Mouse (Mus musculus) myocyte (in vitro differentiated cells): ENCODE measurements around the gene Krt83. TPM values are rescaled to one million over a fixed set of nuclear protein-coding genes. Genes with fewer than 3 reads are reported as not detected.

Experiments used
- H3K27me3 ChIP-seq: one replicate; pipeline ENCODE4 v1.6.1; 2011; ENCODE audit not compliant: control insufficient read depth, insufficient read depth, insufficient read length
- H3K36me3 ChIP-seq: one replicate; pipeline ENCODE4 v1.6.1; 2011; ENCODE audit not compliant: control insufficient read depth, insufficient read depth
- H3K4me2 ChIP-seq: one replicate; pipeline ENCODE4 v1.6.1; 2011; ENCODE audit warnings: low read depth, control low read depth
- H3K4me3 ChIP-seq: one replicate; pipeline ENCODE4 v1.5.1; 2011; ENCODE audit warnings: mild to moderate bottlenecking, control low read depth, moderate library complexity
- H3K79me2 ChIP-seq: one replicate; pipeline ENCODE4 v1.6.1; 2011; ENCODE audit not compliant: control insufficient read depth, insufficient read depth
- H3ac ChIP-seq: one replicate; pipeline ENCODE4 v1.6.1; 2011; ENCODE audit not compliant: control insufficient read depth, insufficient read length
- CEBPB ChIP-seq: IDR thresholded peaks from 2 replicates; pipeline ENCODE4 v1.6.1; 2011; ENCODE audit warnings: mild to moderate bottlenecking, moderate library complexity; ENCODE audit not compliant: poor library complexity, insufficient read depth, severe bottlenecking
- E2F4 ChIP-seq: IDR thresholded peaks from one replicate; pipeline ENCODE4 v1.6.1; 2011; ENCODE audit warnings: mild to moderate bottlenecking, control low read depth, moderate library complexity; ENCODE audit not compliant: insufficient read depth
- MAX ChIP-seq: IDR thresholded peaks from one replicate; pipeline ENCODE4 v1.6.1; 2011; ENCODE audit warnings: low read depth, mild to moderate bottlenecking, control low read depth
- MYOD1 ChIP-seq, 3 experiments: IDR thresholded peaks; one replicate each; pipeline ENCODE4 v1.6.1; 2011; ENCODE audit warnings: control low read depth in 2 of 3, low read depth in 2 of 3, mild to moderate bottlenecking in 2 of 3, moderate library complexity in 1 of 3; ENCODE audit not compliant: insufficient read length in 2 of 3, control insufficient read depth in 1 of 3
- MYOG ChIP-seq, 3 experiments: IDR thresholded peaks; one replicate each; pipeline ENCODE4 v1.6.1; 2011; ENCODE audit warnings: control low read depth in 2 of 3, low read depth in 2 of 3, mild to moderate bottlenecking in 2 of 3; ENCODE audit not compliant: insufficient read length in 2 of 3, control insufficient read depth in 1 of 3, insufficient read depth in 1 of 3
- POLR2A ChIP-seq: IDR thresholded peaks from one replicate; pipeline ENCODE4 v1.6.1; 2011; ENCODE audit warnings: low read depth, mild to moderate bottlenecking, control low read depth, moderate library complexity; ENCODE audit not compliant: insufficient read length
- POLR2AphosphoS2 ChIP-seq: IDR thresholded peaks from one replicate; pipeline ENCODE4 v1.6.1; 2011; ENCODE audit warnings: low read depth, control low read depth; ENCODE audit not compliant: insufficient read length
- REST ChIP-seq: IDR thresholded peaks from one replicate; pipeline ENCODE4 v1.6.1; 2011; ENCODE audit warnings: mild to moderate bottlenecking, control low read depth, moderate library complexity; ENCODE audit not compliant: insufficient read depth, insufficient read length
- SRF ChIP-seq: IDR thresholded peaks from one replicate; pipeline ENCODE4 v1.6.1; 2011; ENCODE audit warnings: low read depth; ENCODE audit not compliant: control insufficient read depth, insufficient read length
- TCF12 ChIP-seq: IDR thresholded peaks from one replicate; pipeline ENCODE4 v1.6.1; 2011; ENCODE audit warnings: mild to moderate bottlenecking, control low read depth; ENCODE audit not compliant: poor library complexity, insufficient read depth, severe bottlenecking
- TCF3 ChIP-seq: IDR thresholded peaks from one replicate; pipeline ENCODE4 v1.6.1; 2011; ENCODE audit warnings: low read depth, control low read depth; ENCODE audit not compliant: insufficient read length
- USF1 ChIP-seq: IDR thresholded peaks from one replicate; pipeline ENCODE4 v1.6.1; 2011; ENCODE audit warnings: low read depth, mild to moderate bottlenecking, control low read depth, moderate library complexity
- polyA plus RNA-seq: library from polyadenylated mRNA; unstranded; fragments of >200 nt; fragmentation: generic; extraction: Trizol; gene quantifications from one replicate; pipeline ENCODE4 v1.2.1, GENCODE M21; 2012; ENCODE audit warnings: missing spikeins

Krt83 gene
- polyA plus RNA-seq, 1 experiment = not detected

- peaks cover 43% of the 10 kb centered on the region for H3K27me3 ChIP-seq
- TF ChIP-seq E2F4 (no peak), MAX (no peak), REST (no peak), POLR2AphosphoS2 (no peak), MYOG (IDR thresholded peaks at IDR 0.05; ENCODE audit: control insufficient read depth in 1 of 3, insufficient read depth in 1 of 3, insufficient read length in 2 of 3, low read depth in 2 of 3) (no peak), TCF12 (no peak), SRF (no peak), CEBPB (no peak), MYOD1 (IDR thresholded peaks at IDR 0.05; ENCODE audit: control insufficient read depth in 1 of 3, insufficient read length in 2 of 3, low read depth in 2 of 3) (no peak), USF1 (no peak), POLR2A (no peak), TCF3 (no peak)
- H3K4me3 ChIP-seq = no peak overlapping the region
- no peak overlapping the region for H3ac ChIP-seq
- no peaks in the 10 kb centered on the region for H3K36me3 ChIP-seq
- H3K4me2 ChIP-seq = no peak overlapping the region
- H3K79me2 ChIP-seq = no peaks in the 10 kb centered on the region
Measured at GRCm38 (mm10) chr15:101495266-101495665, 4.0 kb upstream of the Krt83 start.

DNA sequence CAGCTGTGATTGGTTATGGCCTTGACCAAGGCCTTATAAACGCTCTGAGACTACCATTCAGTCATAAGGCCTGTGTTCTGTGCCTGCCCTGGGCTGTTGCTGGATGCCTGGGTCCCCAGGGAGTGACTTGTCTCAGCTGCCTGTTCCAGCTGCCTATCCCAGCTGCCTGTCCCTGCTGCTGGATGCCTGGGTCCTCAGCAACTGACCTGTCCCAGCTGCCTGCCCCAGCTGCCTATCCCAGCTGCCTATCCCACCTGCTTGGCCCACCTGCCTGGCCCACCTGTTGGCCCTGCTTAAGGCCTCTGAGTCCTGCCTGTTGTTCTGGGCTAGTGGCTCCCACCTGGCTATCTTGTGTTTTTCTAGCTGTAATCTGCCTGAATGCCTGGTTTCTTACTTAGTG, 2.9 kb upstream of the Krt83 start:
- TF ChIP-seq REST (no peak), MYOD1 (IDR thresholded peaks at IDR 0.05; ENCODE audit: control insufficient read depth in 1 of 3, insufficient read length in 2 of 3, low read depth in 2 of 3) (peak in 2 of 3 experiments; percentile 35 to 59), TCF12 (no peak), TCF3 (peak; percentile 83), E2F4 (no peak), MYOG (IDR thresholded peaks at IDR 0.05; ENCODE audit: control insufficient read depth in 1 of 3, insufficient read depth in 1 of 3, insufficient read length in 2 of 3, low read depth in 2 of 3) (peak in 2 of 3 experiments; percentile 53 to 74)
- Histone ChIP-seq H3ac (no peak overlapping the region), H3K36me3 (no peaks in the 10 kb centered on the region), H3K79me2 (no peaks in the 10 kb centered on the region), H3K27me3 (peaks cover 54% of the 10 kb centered on the region), H3K4me3 (no peak overlapping the region), H3K4me2 (no peak overlapping the region)

DNA sequence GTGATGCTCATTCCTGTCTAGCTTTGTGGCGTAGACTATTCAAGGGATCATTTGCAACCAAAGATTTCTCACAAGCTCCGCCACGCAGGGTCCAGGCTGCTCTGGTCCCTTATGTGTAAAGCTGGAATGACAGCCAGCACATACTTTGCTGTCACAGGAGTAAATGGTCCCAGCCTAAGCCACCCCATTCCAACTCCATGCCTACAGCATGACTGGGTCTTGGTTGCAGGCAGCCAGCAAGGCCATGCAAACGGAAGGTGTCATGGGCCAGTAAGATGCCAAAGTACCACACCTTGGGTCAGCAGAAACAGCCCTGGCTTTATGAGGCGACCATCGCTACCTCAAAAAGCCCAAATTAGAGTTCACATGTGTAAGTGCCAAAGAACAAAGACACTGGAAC, 2.4 kb upstream of the Krt83 start:
- no peaks in the 10 kb centered on the region for H3K79me2 ChIP-seq
- H3K27me3 ChIP-seq = peaks cover 59% of the 10 kb centered on the region
- H3K36me3 ChIP-seq = no peaks in the 10 kb centered on the region
- no peak overlapping the region for H3ac ChIP-seq
- H3K4me2 ChIP-seq = no peak overlapping the region
- TF ChIP-seq MAX = no peak
- TF ChIP-seq E2F4 = no peak
- no peak for TF ChIP-seq USF1
- TF ChIP-seq CEBPB = no peak
- TF ChIP-seq TCF12 = no peak
- TF ChIP-seq POLR2A = no peak
- no peak for TF ChIP-seq MYOG (IDR thresholded peaks at IDR 0.05; ENCODE audit: control insufficient read depth in 1 of 3, insufficient read depth in 1 of 3, insufficient read length in 2 of 3, low read depth in 2 of 3)
- no peak for TF ChIP-seq TCF3
- no peak for TF ChIP-seq SRF
- TF ChIP-seq POLR2AphosphoS2 = no peak
- TF ChIP-seq MYOD1 (IDR thresholded peaks at IDR 0.05; ENCODE audit: control insufficient read depth in 1 of 3, insufficient read length in 2 of 3, low read depth in 2 of 3) = no peak
- no peak for TF ChIP-seq REST
- no peak overlapping the region for H3K4me3 ChIP-seq

DNA sequence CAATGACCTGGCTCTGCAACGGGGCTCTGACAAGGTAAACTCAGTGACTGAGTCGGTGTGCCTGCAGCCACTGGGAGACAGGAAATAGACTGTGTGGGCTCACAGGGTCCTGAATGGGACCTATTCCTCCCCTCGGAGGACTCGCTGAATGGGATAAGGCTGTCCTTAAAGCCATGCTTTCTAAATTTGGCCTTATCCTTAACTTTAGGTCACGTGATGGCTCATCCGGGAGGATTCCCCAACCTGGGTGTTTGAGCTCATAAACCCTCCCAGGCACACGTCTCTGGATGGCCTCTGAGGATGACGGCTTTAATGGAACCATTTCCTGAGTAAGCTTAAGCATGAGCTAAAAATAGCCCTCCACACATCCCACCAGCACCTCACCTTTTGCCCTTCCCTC, 1.4 kb upstream of the Krt83 start:
- peak; percentile 8 for TF ChIP-seq USF1
- no peak for TF ChIP-seq TCF3

GRCm38 (mm10) chr15:101485911-101486635, 5.2 kb downstream of the Krt83 start:
- no peaks in the 10 kb centered on the region for H3K36me3 ChIP-seq

More for the DNA sequence above, 1.4 kb upstream of the Krt83 start:
- no peak overlapping the region for H3K4me2 ChIP-seq
- peaks cover 68% of the 10 kb centered on the region for H3K27me3 ChIP-seq
- no peaks in the 10 kb centered on the region for H3K79me2 ChIP-seq
- no peak overlapping the region for H3K4me3 ChIP-seq
- H3K36me3 ChIP-seq = no peaks in the 10 kb centered on the region
- H3ac ChIP-seq = no peak overlapping the region

More at GRCm38 (mm10) chr15:101485911-101486635, 5.2 kb downstream of the Krt83 start:
- H3K79me2 ChIP-seq = no peaks in the 10 kb centered on the region
- peaks cover 88% of the 10 kb centered on the region for H3K27me3 ChIP-seq
- H3ac ChIP-seq = no peak overlapping the region
- no peak overlapping the region for H3K4me2 ChIP-seq
- TF ChIP-seq TCF3 (no peak), USF1 (no peak), CEBPB (no peak), SRF (no peak), E2F4 (no peak), POLR2A (no peak)
- no peak overlapping the region for H3K4me3 ChIP-seq
